21 mouse cellular contexts compared by ENCODE assay signal in genomic region chr2:127909790-127910189, GRCm38 (mm10).
"Had no signal": no experiment of that assay in that cellular context is flagged by ENCODE, and none has a peak within 500 bp of the region (broad histone marks: within the 10 kb centered on the region; RNA-seq: fewer than 3 reads in every experiment).

No protein-coding gene starts in this region.

- H3K27ac ChIP-seq: kidney, embryonic 15.5 days; left cerebral cortex, adult 2 months; limb, embryonic 12.5 days; limb, embryonic 15.5 days; liver, embryonic 14.5 days; macrophage; midbrain, embryonic 10.5 days; midbrain, embryonic 13.5 days; neural tube, embryonic 13.5 days had no signal

- H3K4me3 ChIP-seq: kidney, embryonic 15.5 days; left cerebral cortex, adult 2 months; limb, embryonic 12.5 days; limb, embryonic 15.5 days; midbrain, embryonic 10.5 days; midbrain, embryonic 13.5 days; myocyte; neural tube, embryonic 13.5 days had no signal

- H3K9ac ChIP-seq: kidney, embryonic 15.5 days; limb, embryonic 12.5 days; limb, embryonic 15.5 days; liver, embryonic 14.5 days; liver, postnatal 0 days; lung, embryonic 14.5 days; midbrain, embryonic 13.5 days; neural tube, embryonic 13.5 days had no signal

- H3K9me3 ChIP-seq: kidney, embryonic 15.5 days; limb, embryonic 12.5 days; limb, embryonic 15.5 days; midbrain, embryonic 10.5 days; midbrain, embryonic 13.5 days; neural tube, embryonic 13.5 days had no signal

- H3K4me2 ChIP-seq: kidney, embryonic 15.5 days; limb, embryonic 12.5 days; limb, embryonic 15.5 days; liver, embryonic 11.5 days; lung, embryonic 14.5 days; midbrain, embryonic 13.5 days; neural tube, embryonic 13.5 days had no signal

- DNase-seq: kidney, adult 11 months; kidney, adult 8-10 months; kidney, postnatal 10 days; kidney, postnatal 4 days; liver, postnatal 0 days; thymus, adult 18-20 months; thymus, postnatal 36 days had no signal

- H3K27me3 ChIP-seq: kidney, embryonic 15.5 days; midbrain, embryonic 13.5 days; neural tube, embryonic 13.5 days had no signal

- H3K36me3 ChIP-seq: kidney, embryonic 15.5 days; limb, embryonic 12.5 days; limb, embryonic 15.5 days; midbrain, embryonic 10.5 days; midbrain, embryonic 13.5 days; neural tube, embryonic 13.5 days had no signal

- ATAC-seq: liver, postnatal 0 days; lung, postnatal 0 days; midbrain, embryonic 13.5 days; midbrain, embryonic 16.5 days had no signal
